Mouse (Mus musculus) layer of hippocampus, postnatal 10 days (tissue): Measurements from ENCODE around the gene Polr1a. TPM values are rescaled to one million over a fixed set of nuclear protein-coding genes. Genes with fewer than 3 reads are reported as not detected.

Experiments used
- DNase-seq, 2 experiments: peaks; one replicate each; pipeline ENCODE4 v3.0.0; 2021; ENCODE audit warnings: low spot score in 2 of 2
- total RNA-seq, 2 experiments: library from RNA; stranded (reverse); gene quantifications; 2 replicates each; pipeline ENCODE4 v1.2.3; 2021

Polr1a gene
- total RNA-seq, 2 experiments from 2014 or later, result 35.2 to 36.2 TPM

- no peak for DNase-seq
Measured at GRCm38 (mm10) chr6:71994004-71994403, 85.2 kb downstream of the Polr1a start.

- DNase-seq, result no peak
Measured at GRCm38 (mm10) chr6:71995081-71995480, 86.2 kb downstream of the Polr1a start.

GRCm38 (mm10) chr6:71997215-71997614 lies 88.4 kb downstream of the Polr1a start:
- no peak for DNase-seq

- DNase-seq, result no peak
Measured at GRCm38 (mm10) chr6:71999917-72000512, 91.2 kb downstream of the Polr1a start.

GRCm38 (mm10) chr6:72001220-72001777 lies 92.4 kb downstream of the Polr1a start:
- DNase-seq, result no peak

GRCm38 (mm10) chr6:72007411-72008212 lies 98.8 kb downstream of the Polr1a start:
- DNase-seq, result no peak

GRCm38 (mm10) chr6:72008213-72008655 lies 99.4 kb downstream of the Polr1a start:
- DNase-seq, result no peak

GRCm38 (mm10) chr6:72009454-72009853 lies 100.6 kb downstream of the Polr1a start:
- DNase-seq, result no peak

- DNase-seq, result no peak
Measured at GRCm38 (mm10) chr6:72014033-72014432, 105.2 kb downstream of the Polr1a start.

GRCm38 (mm10) chr6:72018052-72018451 lies 109.2 kb downstream of the Polr1a start:
- DNase-seq, result no peak

- DNase-seq, result no peak
Measured at GRCm38 (mm10) chr6:72025497-72025896, 116.6 kb downstream of the Polr1a start.

GRCm38 (mm10) chr6:72028079-72028478 lies 119.2 kb downstream of the Polr1a start:
- DNase-seq, result no peak

- DNase-seq, result no peak
Measured at GRCm38 (mm10) chr6:72029674-72030073, 120.8 kb downstream of the Polr1a start.

Other genes starting within 250 kb of the Polr1a start
- gene Reep1, start 201.5 kb upstream of the Polr1a start, total RNA-seq, result 100 to 1,000 TPM; 158 to 166 TPM
- gene Mrpl35, start 82.1 kb upstream of the Polr1a start, total RNA-seq, result 10 to 100 TPM; 27.8 to 34.2 TPM
- 100 to 1,000 TPM; 142 TPM for gene Immt, start 77.7 kb upstream of the Polr1a start, total RNA-seq
- gene Ptcd3, start 303 bp upstream of the Polr1a start, total RNA-seq, result 10 to 100 TPM; 68.8 to 73.8 TPM
- gene St3gal5, start 188.5 kb downstream of the Polr1a start, total RNA-seq, result 10 to 100 TPM; 93.2 to 93.9 TPM